Mouse (Mus musculus) CH12.LX (cell line): Measurements from ENCODE around the gene Fermt2. TPM values are rescaled to one million over a fixed set of nuclear protein-coding genes. Genes with fewer than 3 reads are reported as not detected.

Source experiments
- DNase-seq: peaks from one replicate; pipeline ENCODE4 v3.0.0-alpha.2; 2013; ENCODE audit errors: extremely low read depth
- H3K27ac ChIP-seq: 2 replicates; pipeline ENCODE4 v1.5.1; 2012; ENCODE audit warnings: low read depth, mild to moderate bottlenecking, control low read depth, moderate library complexity; ENCODE audit not compliant: insufficient read depth
- H3K27me3 ChIP-seq: replicated peaks from 2 replicates; pipeline ENCODE3; 2012; ENCODE audit warnings: inconsistent platforms
- H3K36me3 ChIP-seq, 2 experiments: replicated peaks in 1 of 2; 2 replicates each; pipeline versions ENCODE3 to v1.6.1; 2012; ENCODE audit warnings: inconsistent platforms in 1 of 2, low read length in 1 of 2, mild to moderate bottlenecking in 1 of 2, mixed read lengths in 1 of 2, moderate library complexity in 1 of 2; ENCODE audit not compliant: control insufficient read depth in 1 of 2, insufficient read depth in 1 of 2
- H3K4me1 ChIP-seq, 2 experiments: 2 replicates each; pipeline ENCODE4 v1.6.1; 2012; ENCODE audit warnings: inconsistent platforms in 1 of 2, moderate library complexity in 1 of 2; ENCODE audit not compliant: insufficient read depth in 2 of 2, control insufficient read depth in 1 of 2
- H3K4me2 ChIP-seq: 2 replicates; pipeline ENCODE4 v1.6.1; 2012; ENCODE audit warnings: low read depth, mild to moderate bottlenecking, control low read depth; ENCODE audit not compliant: poor library complexity, insufficient read depth, severe bottlenecking
- H3K4me3 ChIP-seq, 3 experiments: fragments of 150-350 bp in 1 of 3; sonication (generic) in 1 of 3; replicated peaks in 1 of 3; 2 replicates each; pipeline versions ENCODE3 to v1.5.1; 2011 to 2012; ENCODE audit warnings: low read depth in 2 of 3, low read length in 2 of 3, mild to moderate bottlenecking in 2 of 3, moderate library complexity in 2 of 3, control low read depth in 1 of 3, improper control_type of control experiment in 1 of 3, inconsistent platforms in 1 of 3, mixed read lengths in 1 of 3; ENCODE audit not compliant: poor library complexity in 1 of 3
- H3K79me2 ChIP-seq: replicated peaks from 2 replicates; pipeline ENCODE4 v1.6.1; 2012; ENCODE audit warnings: mild to moderate bottlenecking, moderate library complexity; ENCODE audit not compliant: control insufficient read depth, poor library complexity, insufficient read depth, severe bottlenecking; ENCODE audit errors: extremely low read depth
- H3K9ac ChIP-seq: 2 replicates; pipeline ENCODE4 v1.6.1; 2012; ENCODE audit warnings: low read depth, mild to moderate bottlenecking, control low read depth, moderate library complexity; ENCODE audit not compliant: insufficient read depth
- H3K9me3 ChIP-seq: replicated peaks from 2 replicates; pipeline ENCODE3; 2012; ENCODE audit warnings: low read length, inconsistent platforms, mixed read lengths
- BHLHE40 ChIP-seq: IDR thresholded peaks from 2 replicates; pipeline ENCODE4 v1.6.1; 2011; ENCODE audit warnings: mild to moderate bottlenecking, low read depth, low read length, improper control_type of control experiment
- E2F4 ChIP-seq: IDR thresholded peaks from 2 replicates; pipeline ENCODE4 v1.6.1; 2011; ENCODE audit warnings: low read depth, low read length, improper control_type of control experiment; ENCODE audit not compliant: insufficient replicate concordance
- EP300 ChIP-seq: IDR thresholded peaks from 2 replicates; pipeline ENCODE4 v1.6.1; 2011; ENCODE audit warnings: low read length, improper control_type of control experiment
- ETS1 ChIP-seq: conservative IDR thresholded peaks from 2 replicates; pipeline ENCODE4 v1.6.1; 2012; ENCODE audit warnings: low read depth, mild to moderate bottlenecking, inconsistent platforms, low read length, improper control_type of control experiment, moderate library complexity
- GABPA ChIP-seq: IDR thresholded peaks from 2 replicates; pipeline ENCODE4 v1.6.1; 2012; ENCODE audit warnings: low read depth, low read length, improper control_type of control experiment, inconsistent platforms; ENCODE audit not compliant: insufficient replicate concordance
- IRF4 ChIP-seq: IDR thresholded peaks from 2 replicates; pipeline ENCODE4 v1.6.1; 2014; ENCODE audit warnings: low read depth, mild to moderate bottlenecking, inconsistent platforms, low read length, improper control_type of control experiment
- JUN ChIP-seq: IDR thresholded peaks from 2 replicates; pipeline ENCODE4 v1.6.1; 2011; ENCODE audit warnings: low read depth, mild to moderate bottlenecking, low read length, improper control_type of control experiment, moderate library complexity; ENCODE audit not compliant: insufficient read depth
- JUND ChIP-seq: conservative IDR thresholded peaks from 2 replicates; pipeline ENCODE4 v1.6.1; 2011; ENCODE audit warnings: low read depth, low read length, improper control_type of control experiment
- KAT2A ChIP-seq: IDR thresholded peaks from 2 replicates; pipeline ENCODE4 v1.6.1; 2012; ENCODE audit warnings: low read length, improper control_type of control experiment, inconsistent platforms; ENCODE audit not compliant: insufficient replicate concordance
- MAZ ChIP-seq: IDR thresholded peaks from 2 replicates; pipeline ENCODE4 v1.6.1; 2012; ENCODE audit warnings: low read depth, mild to moderate bottlenecking, inconsistent platforms, low read length, improper control_type of control experiment, moderate library complexity
- MEF2A ChIP-seq: IDR thresholded peaks from 2 replicates; pipeline ENCODE4 v1.6.1; 2014; ENCODE audit warnings: low read depth, mild to moderate bottlenecking, inconsistent platforms, low read length, improper control_type of control experiment, borderline replicate concordance
- MYC ChIP-seq: IDR thresholded peaks from 2 replicates; pipeline ENCODE4 v1.6.1; 2011; ENCODE audit warnings: low read depth, mild to moderate bottlenecking, improper control_type of control experiment, low read length
- NELFE ChIP-seq: IDR thresholded peaks from 2 replicates; pipeline ENCODE4 v1.6.1; 2011; ENCODE audit warnings: low read depth, low read length, improper control_type of control experiment
- POLR2A ChIP-seq: IDR thresholded peaks from 2 replicates; pipeline ENCODE4 v1.6.1; 2011; ENCODE audit warnings: low read depth, mild to moderate bottlenecking, improper control_type of control experiment, low read length
- POLR2AphosphoS2 ChIP-seq: IDR thresholded peaks from 2 replicates; pipeline ENCODE4 v1.6.1; 2011; ENCODE audit warnings: low read depth, low read length, improper control_type of control experiment
- RAD21 ChIP-seq: IDR thresholded peaks from 2 replicates; pipeline ENCODE4 v1.6.1; 2011; ENCODE audit warnings: low read depth, mild to moderate bottlenecking, low read length, improper control_type of control experiment, moderate library complexity
- RCOR1 ChIP-seq: conservative IDR thresholded peaks from 2 replicates; pipeline ENCODE4 v1.6.1; 2012; ENCODE audit warnings: low read depth, mild to moderate bottlenecking, inconsistent platforms, low read length, improper control_type of control experiment
- SIN3A ChIP-seq: IDR thresholded peaks from 2 replicates; pipeline ENCODE4 v1.6.1; 2012; ENCODE audit warnings: low read length, improper control_type of control experiment, inconsistent platforms
- SMC3 ChIP-seq: IDR thresholded peaks from 2 replicates; pipeline ENCODE4 v1.6.1; 2011; ENCODE audit warnings: low read depth, low read length, improper control_type of control experiment
- USF2 ChIP-seq: conservative IDR thresholded peaks from 2 replicates; pipeline ENCODE4 v1.6.1; 2011; ENCODE audit warnings: low read depth, low read length, improper control_type of control experiment
- ZKSCAN1 ChIP-seq: IDR thresholded peaks from 2 replicates; pipeline ENCODE4 v1.6.1; 2012; ENCODE audit warnings: low read depth, inconsistent platforms, low read length, improper control_type of control experiment, borderline replicate concordance
- ZMIZ1 ChIP-seq: IDR thresholded peaks from 2 replicates; pipeline ENCODE4 v1.6.1; 2012; ENCODE audit warnings: low read depth, mild to moderate bottlenecking, inconsistent platforms, low read length, improper control_type of control experiment
- dilution Hi-C: fragments of 300-500 bp; cut with MboI; formaldehyde crosslinking; loops from 2 replicates; pipeline ENCODE4 v1.14.3; 2020; ENCODE audit warnings: low sequenced_read_pairs; ENCODE audit not compliant: extremely low pct_unique_long_range_greater_than_20kb, extremely low pct_ligation_motif_present
- in situ Hi-C: fragments of 300-500 bp; cut with MboI; formaldehyde crosslinking; loops from 3 replicates; pipeline ENCODE4 v1.14.3; 2019; ENCODE audit warnings: low sequenced_read_pairs, low pct_ligation_motif_present, low pct_unique_long_range_greater_than_20kb, mixed read lengths
- polyA plus RNA-seq: library from polyadenylated mRNA; unstranded; fragments of >175 nt; gene quantifications from 2 replicates; pipeline ENCODE4 v1.2.1, GENCODE M21; 2012; ENCODE audit warnings: low read depth; ENCODE audit not compliant: insufficient read length
- total RNA-seq, 2 experiments: library from RNA; depleted of rRNA; stranded (reverse); fragments of 300-350 nt in 1 of 2; fragments of >200 nt in 1 of 2; gene quantifications; 2 replicates each; pipeline ENCODE4 v1.2.3; 2012 to 2014

Gene Fermt2
- total and polyA plus RNA-seq, 3 experiments, result 0.41 TPM; not detected in 2

- dilution Hi-C loops, result no loop called here
- Histone ChIP-seq H3K4me3 (no peak overlapping the region), H3K27me3 (no peaks in the 10 kb centered on the region), H3K27ac (no peak overlapping the region), H3K9me3 (no peaks in the 10 kb centered on the region), H3K4me1 (no peaks in the 10 kb centered on the region), H3K4me2 (no peak overlapping the region), H3K36me3 (no peaks in the 10 kb centered on the region), H3K9ac (no peak overlapping the region), H3K79me2 (no peaks in the 10 kb centered on the region)
- DNase-seq, result no peak
- in situ Hi-C loops, result no loop called here
- TF ChIP-seq JUN (no peak), NELFE (no peak), IRF4 (no peak), MAZ (no peak), RAD21 (no peak), POLR2AphosphoS2 (no peak), POLR2A (no peak), EP300 (no peak)
Observed at GRCm38 (mm10) chr14:45459877-45460276, 70.0 kb downstream of the Fermt2 start.

DNA sequence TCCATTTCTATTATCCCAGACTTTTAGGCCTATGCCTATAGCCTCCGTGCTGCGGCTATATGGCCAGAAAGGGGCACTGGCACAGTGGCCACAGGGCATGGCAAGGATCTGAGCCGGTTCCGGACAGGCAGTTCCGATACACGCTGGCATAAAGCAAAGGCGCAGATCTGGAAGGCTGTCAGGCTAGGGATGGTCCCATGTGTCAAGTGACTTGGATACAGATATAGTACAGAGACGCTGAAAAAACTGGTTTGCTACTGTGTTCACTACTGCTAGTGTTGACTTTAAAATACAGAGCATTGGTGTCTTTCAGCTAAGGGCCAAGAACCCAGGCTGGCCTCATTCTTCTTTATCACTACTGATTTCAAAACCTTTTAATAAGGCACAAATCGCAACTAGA is 72.9 kb downstream of the Fermt2 start:
- no peak overlapping the region for H3K27ac ChIP-seq
- H3K9me3 ChIP-seq, result no peaks in the 10 kb centered on the region
- no peaks in the 10 kb centered on the region for H3K36me3 ChIP-seq
- H3K4me3 ChIP-seq, result no peak overlapping the region
- H3K79me2 ChIP-seq, result no peaks in the 10 kb centered on the region
- dilution Hi-C loops (no loop called here), in situ Hi-C loops (no loop called here)
- no peak for TF ChIP-seq ZMIZ1
- TF ChIP-seq KAT2A, result no peak
- no peak for TF ChIP-seq JUND
- no peak for TF ChIP-seq ZKSCAN1
- no peak for TF ChIP-seq USF2
- no peak for TF ChIP-seq GABPA
- TF ChIP-seq MYC, result no peak
- TF ChIP-seq IRF4, result no peak
- TF ChIP-seq E2F4, result no peak
- TF ChIP-seq MEF2A, result no peak
- no peak for TF ChIP-seq ETS1
- no peak for TF ChIP-seq SIN3A
- no peak for TF ChIP-seq SMC3
- no peak for TF ChIP-seq BHLHE40
- no peak for TF ChIP-seq RCOR1
- no peak overlapping the region for H3K9ac ChIP-seq
- no peaks in the 10 kb centered on the region for H3K4me1 ChIP-seq
- DNase-seq, result no peak
- no peaks in the 10 kb centered on the region for H3K27me3 ChIP-seq
- no peak overlapping the region for H3K4me2 ChIP-seq
